Mouse (Mus musculus): ENCODE results near the gene Hist1h2bk. TPM values are rescaled to one million over a fixed set of nuclear protein-coding genes. Genes with fewer than 3 reads are reported as not detected.

The Hist1h2bk gene
- polyA plus RNA-seq, 1 experiment from 2014 or later: 0.97 TPM

- no peak overlapping the region for H3K27ac ChIP-seq (replicated peaks)
- no peaks in the 10 kb centered on the region for H3K36me3 ChIP-seq
- no peak; the same call in 1 of the 2 replicates for ATAC-seq (ENCODE audit: low FRiP score)
- H3K4me2 ChIP-seq: no peak overlapping the region
- H3K9me3 ChIP-seq (replicated peaks): no peaks in the 10 kb centered on the region
- H3K27me3 ChIP-seq (replicated peaks): peaks cover 82% of the 10 kb centered on the region
- 16% methylated on average over 27 of the region's 27 CpGs for WGBS
- no peak overlapping the region for H3K9ac ChIP-seq (replicated peaks)
- peaks cover 4% of the 10 kb centered on the region; the same call in 1 of the 2 replicates for H3K4me1 ChIP-seq
- no peak overlapping the region for H3K4me3 ChIP-seq (replicated peaks)
These were observed 19.9 kb upstream of the Hist1h2bk start for GRCm38 (mm10) chr13:22015479-22016450.

- Histone ChIP-seq H3K27ac (replicated peaks) (no peak overlapping the region), H3K4me3 (replicated peaks) (peak overlapping the region; percentile 34), H3K9ac (replicated peaks) (no peak overlapping the region), H3K4me1 (peaks cover 12% of the 10 kb centered on the region), H3K36me3 (no peaks in the 10 kb centered on the region), H3K9me3 (replicated peaks) (no peaks in the 10 kb centered on the region), H3K4me2 (peak overlapping the region; percentile 58), H3K27me3 (replicated peaks) (peaks cover 65% of the 10 kb centered on the region)
- no peak for ATAC-seq (ENCODE audit: low FRiP score)
- under 1% methylated on average over 44 of the region's 44 CpGs for WGBS
These were observed 15.5 kb upstream of the Hist1h2bk start for GRCm38 (mm10) chr13:22019934-22020835.

GRCm38 (mm10) chr13:22020901-22021339, 14.8 kb upstream of the Hist1h2bk start:
- Histone ChIP-seq H3K9ac (replicated peaks) (no peak overlapping the region), H3K9me3 (replicated peaks) (no peaks in the 10 kb centered on the region), H3K27me3 (replicated peaks) (peaks cover 59% of the 10 kb centered on the region), H3K4me1 (peaks cover 14% of the 10 kb centered on the region), H3K36me3 (no peaks in the 10 kb centered on the region), H3K27ac (replicated peaks) (no peak overlapping the region), H3K4me2 (peak overlapping the region; percentile 58), H3K4me3 (replicated peaks) (peak overlapping the region; percentile 34)
- WGBS: under 1% methylated on average over 8 of the region's 8 CpGs
- ATAC-seq (ENCODE audit: low FRiP score): no peak

DNA sequence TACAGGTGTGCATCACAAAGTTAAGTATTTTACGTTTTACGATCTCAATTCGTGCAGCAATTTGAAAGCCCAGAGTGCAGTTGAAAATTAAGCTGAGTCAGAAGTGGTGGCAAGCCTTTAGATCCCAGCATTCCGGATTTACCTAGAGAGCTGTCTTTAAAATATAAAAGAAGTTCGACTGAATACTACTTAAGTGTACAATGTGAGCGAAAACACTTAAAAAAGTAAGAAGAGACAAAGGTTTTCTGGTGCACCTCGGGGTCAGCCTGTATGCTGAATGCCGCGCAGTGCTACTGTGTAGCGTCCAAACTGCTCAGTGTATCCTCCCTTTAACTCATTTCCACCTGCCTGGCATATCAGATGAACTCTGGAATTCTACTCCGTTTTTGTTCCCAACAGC, 14.1 kb upstream of the Hist1h2bk start:
- peak overlapping the region; percentile 33 for H3K4me3 ChIP-seq (replicated peaks)
- peaks cover 53% of the 10 kb centered on the region for H3K27me3 ChIP-seq (replicated peaks)
- no peak overlapping the region for H3K27ac ChIP-seq (replicated peaks)
- H3K4me2 ChIP-seq: peak overlapping the region; percentile 58
- peaks cover 14% of the 10 kb centered on the region for H3K4me1 ChIP-seq
- 0 out of 2 replicates have a peak overlapping the region, but pooled peaks have one; percentile 7 for H3K9ac ChIP-seq (replicated peaks)
- WGBS: 0% methylated on average over 11 of the region's 11 CpGs
- H3K9me3 ChIP-seq (replicated peaks): no peaks in the 10 kb centered on the region
- no peaks in the 10 kb centered on the region for H3K36me3 ChIP-seq
- no peak for ATAC-seq (ENCODE audit: low FRiP score)

DNA sequence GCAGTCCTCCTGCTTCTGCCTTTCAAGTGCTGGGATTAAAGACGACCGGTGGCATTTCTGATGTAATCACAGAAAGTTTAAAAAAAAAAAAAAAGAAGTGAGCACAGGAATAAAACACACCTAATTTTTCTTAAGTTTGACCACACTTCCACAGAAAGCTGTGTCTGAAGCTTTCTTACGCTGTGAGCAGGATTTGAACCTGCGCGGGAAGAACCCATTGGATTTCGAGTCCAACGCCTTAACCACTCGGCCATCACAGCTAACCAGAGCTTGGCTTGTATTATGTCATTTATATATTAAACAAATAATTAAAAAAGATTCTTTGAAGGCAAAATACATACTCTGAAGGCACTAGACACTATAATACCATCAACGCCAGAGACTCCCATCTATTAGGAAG, 13.4 kb upstream of the Hist1h2bk start:
- WGBS: 3% methylated on average over 9 of the region's 9 CpGs
- 0 out of 2 replicates have a peak overlapping the region, but pooled peaks have one; percentile 7 for H3K9ac ChIP-seq (replicated peaks)

GRCm38 (mm10) chr13:22026058-22027031, 9.3 kb upstream of the Hist1h2bk start:
- WGBS: 2% methylated on average over 35 of the region's 35 CpGs
- peak; percentile 76; the same call in 1 of the 2 replicates for ATAC-seq (ENCODE audit: low FRiP score)
- H3K27ac ChIP-seq (replicated peaks): peak overlapping the region; percentile 66

More for the DNA sequence above, 13.4 kb upstream of the Hist1h2bk start:
- H3K36me3 ChIP-seq: no peaks in the 10 kb centered on the region
- 0 out of 2 replicates have a peak, but pooled peaks have one; percentile 66 for ATAC-seq (ENCODE audit: low FRiP score)
- H3K27ac ChIP-seq (replicated peaks): no peak overlapping the region
- H3K4me1 ChIP-seq: peaks cover 14% of the 10 kb centered on the region
- peak overlapping the region; percentile 33 for H3K4me3 ChIP-seq (replicated peaks)
- H3K9me3 ChIP-seq (replicated peaks): no peaks in the 10 kb centered on the region
- peaks cover 51% of the 10 kb centered on the region for H3K27me3 ChIP-seq (replicated peaks)
- peak overlapping the region; percentile 58 for H3K4me2 ChIP-seq

GRCm38 (mm10) chr13:22028673-22029460, 6.8 kb upstream of the Hist1h2bk start:
- Histone ChIP-seq H3K4me2 (peak overlapping the region; percentile 68), H3K4me3 (replicated peaks) (peak overlapping the region; percentile 56), H3K9ac (replicated peaks) (peak overlapping the region; percentile 61), H3K36me3 (no peaks in the 10 kb centered on the region), H3K27ac (replicated peaks) (peak overlapping the region; percentile 77), H3K4me1 (peaks cover 7% of the 10 kb centered on the region), H3K9me3 (replicated peaks) (no peaks in the 10 kb centered on the region), H3K27me3 (replicated peaks) (peaks cover 5% of the 10 kb centered on the region; the same call in 1 of the 2 replicates)
- ATAC-seq (ENCODE audit: low FRiP score): peak; percentile 86
- WGBS: under 1% methylated on average over 40 of the region's 40 CpGs

More at GRCm38 (mm10) chr13:22026058-22027031, 9.3 kb upstream of the Hist1h2bk start:
- Histone ChIP-seq H3K27me3 (replicated peaks) (peaks cover 15% of the 10 kb centered on the region), H3K4me1 (peaks cover 16% of the 10 kb centered on the region), H3K9ac (replicated peaks) (peak overlapping the region; percentile 48), H3K4me3 (replicated peaks) (peak overlapping the region; percentile 49), H3K9me3 (replicated peaks) (no peaks in the 10 kb centered on the region), H3K4me2 (peak overlapping the region; percentile 62), H3K36me3 (no peaks in the 10 kb centered on the region)

GRCm38 (mm10) chr13:22029928-22030327, 5.7 kb upstream of the Hist1h2bk start:
- Histone ChIP-seq H3K27me3 (replicated peaks) (no peaks in the 10 kb centered on the region), H3K4me2 (no peak overlapping the region), H3K27ac (replicated peaks) (no peak overlapping the region), H3K4me3 (replicated peaks) (no peak overlapping the region), H3K9ac (replicated peaks) (no peak overlapping the region), H3K4me1 (peaks cover 12% of the 10 kb centered on the region), H3K9me3 (replicated peaks) (no peaks in the 10 kb centered on the region), H3K36me3 (no peaks in the 10 kb centered on the region)
- 34% methylated on average over 8 of the region's 8 CpGs for WGBS
- ATAC-seq (ENCODE audit: low FRiP score): no peak

- ATAC-seq (ENCODE audit: low FRiP score): no peak
- no peak overlapping the region for H3K4me3 ChIP-seq (replicated peaks)
- H3K36me3 ChIP-seq: no peaks in the 10 kb centered on the region
- H3K9ac ChIP-seq (replicated peaks): no peak overlapping the region
- H3K4me2 ChIP-seq: no peak overlapping the region
- H3K9me3 ChIP-seq (replicated peaks): no peaks in the 10 kb centered on the region
- 17% methylated on average over 4 of the region's 4 CpGs for WGBS
- no peaks in the 10 kb centered on the region for H3K27me3 ChIP-seq (replicated peaks)
- H3K27ac ChIP-seq (replicated peaks): no peak overlapping the region
- H3K4me1 ChIP-seq: peaks cover 13% of the 10 kb centered on the region
These were observed 5.2 kb upstream of the Hist1h2bk start for GRCm38 (mm10) chr13:22030493-22030892.

Measured in neural tube, embryonic 15.5 days (tissue).